Mouse (Mus musculus) forebrain, postnatal 0 days (tissue): ENCODE results near the gene Xpnpep3. TPM values are rescaled to one million over a fixed set of nuclear protein-coding genes. Genes with fewer than 3 reads are reported as not detected.

Experiments
- ATAC-seq: fragments of 200-750 bp; cut with Nextera tagmentation; 2 replicates; pipeline ENCODE4 v1.8.0; 2017; ENCODE audit warnings: mild to moderate bottlenecking, moderate library complexity
- DNase-seq: peaks from one replicate; pipeline ENCODE4 v3.0.0-alpha.2; 2015
- H3K27ac ChIP-seq: fragments of 300-500 bp; sonication (generic); 2 replicates; pipeline ENCODE4 v1.5.1; 2014; ENCODE audit warnings: low read depth, mild to moderate bottlenecking, antibody characterized with exemption, low read length, moderate library complexity, mixed read lengths
- H3K27me3 ChIP-seq: fragments of 300-500 bp; sonication (generic); 2 replicates; pipeline ENCODE4 v1.6.1; 2014; ENCODE audit warnings: mild to moderate bottlenecking, low read length, mixed read lengths; ENCODE audit not compliant: insufficient read depth
- H3K36me3 ChIP-seq: fragments of 300-500 bp; sonication (generic); 2 replicates; pipeline ENCODE4 v1.6.1; 2014; ENCODE audit warnings: mild to moderate bottlenecking, moderate library complexity; ENCODE audit not compliant: insufficient read depth
- H3K4me1 ChIP-seq: fragments of 300-500 bp; sonication (generic); 2 replicates; pipeline ENCODE4 v1.6.1; 2014; ENCODE audit warnings: antibody characterized with exemption; ENCODE audit not compliant: insufficient read depth
- H3K4me2 ChIP-seq: fragments of 300-500 bp; sonication (generic); 2 replicates; pipeline ENCODE4 v1.6.1; 2014; ENCODE audit warnings: low read depth, mild to moderate bottlenecking, moderate library complexity
- H3K4me3 ChIP-seq: fragments of 300-500 bp; sonication (generic); 2 replicates; pipeline ENCODE4 v1.5.1; 2014; ENCODE audit warnings: low read depth, low read length, mixed read lengths
- H3K9ac ChIP-seq: fragments of 300-500 bp; sonication (generic); 2 replicates; pipeline ENCODE4 v1.6.1; 2014; ENCODE audit warnings: mild to moderate bottlenecking
- H3K9me3 ChIP-seq: fragments of 300-500 bp; sonication (generic); 2 replicates; pipeline ENCODE4 v1.6.1; 2016; ENCODE audit warnings: low read length
- CTCF ChIP-seq: sonication (generic); IDR thresholded peaks from 2 replicates; pipeline ENCODE4 v1.5.1; 2016; ENCODE audit warnings: antibody characterized with exemption, control low read depth, low read depth
- WGBS: fragments of 180-500 bp; shearing (Covaris S2); extraction: QIAGEN DNeasy Blood & Tissue Kit; methylation state at CpG from one replicate; pipeline ENCODE4 v1.1.7; 2014; 5-methylcytosine and 5-hydroxymethylcytosine counted together
- polyA plus RNA-seq: library from polyadenylated mRNA; unstranded; fragments of >200 nt; fragmentation: Nextera tagmentation; extraction: Ambion mirVana; gene quantifications from 2 replicates; pipeline ENCODE4 v1.2.1, GENCODE M21; 2015
- total RNA-seq: library from RNA; depleted of rRNA; stranded (reverse); fragments of >200 nt; gene quantifications from 2 replicates; pipeline ENCODE4 v1.2.3, GENCODE M21; 2014

Xpnpep3 gene
- total and polyA plus RNA-seq, 2 experiments from 2014 or later, result 7.4 to 8.5 TPM

- WGBS, result 44% methylated on average over 7 of the region's 7 CpGs
- H3K36me3 ChIP-seq, result no peaks in the 10 kb centered on the region; the same call in 1 of the 2 replicates
Measured at GRCm38 (mm10) chr15:81422156-81422681, 22.3 kb downstream of the Xpnpep3 start.

GRCm38 (mm10) chr15:81425311-81425710 is 25.4 kb downstream of the Xpnpep3 start:
- Histone ChIP-seq H3K36me3 (no peaks in the 10 kb centered on the region; the same call in 1 of the 2 replicates), H3K27me3 (no peaks in the 10 kb centered on the region)
- WGBS, result 84% methylated on average over 3 of the region's 3 CpGs

More at GRCm38 (mm10) chr15:81422156-81422681, 22.3 kb downstream of the Xpnpep3 start:
- DNase-seq (no peak), ATAC-seq (no peak)
- H3K4me1 ChIP-seq, result no peaks in the 10 kb centered on the region
- no peak for TF ChIP-seq CTCF
- no peaks in the 10 kb centered on the region for H3K27me3 ChIP-seq
- no peak overlapping the region for H3K4me2 ChIP-seq
- peak overlapping the region; percentile 21; the same call in 1 of the 2 replicates for H3K27ac ChIP-seq
- H3K4me3 ChIP-seq, result no peak overlapping the region
- H3K9me3 ChIP-seq, result no peaks in the 10 kb centered on the region
- no peak overlapping the region for H3K9ac ChIP-seq

GRCm38 (mm10) chr15:81427947-81428346 is 28.0 kb downstream of the Xpnpep3 start:
- H3K4me2 ChIP-seq, result no peak overlapping the region
- no peak overlapping the region for H3K27ac ChIP-seq
- TF ChIP-seq CTCF, result no peak
- H3K4me3 ChIP-seq, result no peak overlapping the region
- DNase-seq (no peak), ATAC-seq (no peak)
- no peaks in the 10 kb centered on the region for H3K27me3 ChIP-seq
- H3K9ac ChIP-seq, result no peak overlapping the region
- H3K4me1 ChIP-seq, result no peaks in the 10 kb centered on the region
- WGBS, result 88% methylated on average over 2 of the region's 2 CpGs
- no peaks in the 10 kb centered on the region for H3K9me3 ChIP-seq
- H3K36me3 ChIP-seq, result peaks cover 10% of the 10 kb centered on the region; the same call in 1 of the 2 replicates

More at GRCm38 (mm10) chr15:81425311-81425710, 25.4 kb downstream of the Xpnpep3 start:
- H3K27ac ChIP-seq, result no peak overlapping the region
- H3K4me1 ChIP-seq, result no peaks in the 10 kb centered on the region
- DNase-seq, result no peak
- H3K9ac ChIP-seq, result no peak overlapping the region
- H3K4me2 ChIP-seq, result no peak overlapping the region
- TF ChIP-seq CTCF, result no peak
- H3K9me3 ChIP-seq, result no peaks in the 10 kb centered on the region
- H3K4me3 ChIP-seq, result no peak overlapping the region
- ATAC-seq, result no peak

- Histone ChIP-seq H3K9ac (no peak overlapping the region), H3K4me3 (no peak overlapping the region), H3K9me3 (no peaks in the 10 kb centered on the region), H3K27me3 (no peaks in the 10 kb centered on the region), H3K4me2 (no peak overlapping the region), H3K36me3 (peaks cover 10% of the 10 kb centered on the region; the same call in 1 of the 2 replicates), H3K4me1 (no peaks in the 10 kb centered on the region), H3K27ac (no peak overlapping the region)
- WGBS, result 88% methylated on average over 1 of the region's 1 CpGs
- ATAC-seq (no peak), DNase-seq (no peak)
- TF ChIP-seq CTCF, result no peak
Measured at GRCm38 (mm10) chr15:81431195-81431594, 31.3 kb downstream of the Xpnpep3 start.

- ATAC-seq (no peak), DNase-seq (no peak)
- Histone ChIP-seq H3K4me1 (no peaks in the 10 kb centered on the region), H3K4me3 (no peak overlapping the region), H3K36me3 (peaks cover 9% of the 10 kb centered on the region; the same call in 1 of the 2 replicates), H3K4me2 (no peak overlapping the region), H3K9me3 (no peaks in the 10 kb centered on the region), H3K9ac (no peak overlapping the region), H3K27me3 (no peaks in the 10 kb centered on the region), H3K27ac (no peak overlapping the region)
- TF ChIP-seq CTCF, result no peak
- WGBS, result 97% methylated on average over 1 of the region's 1 CpGs
Measured at GRCm38 (mm10) chr15:81438345-81438744, 38.4 kb downstream of the Xpnpep3 start.

GRCm38 (mm10) chr15:81439236-81439635 is 39.3 kb downstream of the Xpnpep3 start:
- no peaks in the 10 kb centered on the region for H3K9me3 ChIP-seq
- no peak overlapping the region for H3K4me2 ChIP-seq
- no peaks in the 10 kb centered on the region for H3K4me1 ChIP-seq
- no peaks in the 10 kb centered on the region for H3K27me3 ChIP-seq
- no peak overlapping the region for H3K27ac ChIP-seq
- peaks cover 9% of the 10 kb centered on the region; the same call in 1 of the 2 replicates for H3K36me3 ChIP-seq
- no peak for TF ChIP-seq CTCF
- no peak overlapping the region for H3K9ac ChIP-seq
- no peak overlapping the region for H3K4me3 ChIP-seq
- ATAC-seq, result no peak
- DNase-seq, result no peak

GRCm38 (mm10) chr15:81448463-81448862 is 48.5 kb downstream of the Xpnpep3 start:
- Histone ChIP-seq H3K4me2 (no peak overlapping the region), H3K9ac (no peak overlapping the region), H3K36me3 (peaks cover 29% of the 10 kb centered on the region), H3K27me3 (no peaks in the 10 kb centered on the region), H3K9me3 (no peaks in the 10 kb centered on the region), H3K4me1 (no peaks in the 10 kb centered on the region), H3K4me3 (no peak overlapping the region), H3K27ac (peak overlapping the region; percentile 35; the same call in 1 of the 2 replicates)
- TF ChIP-seq CTCF, result peak; percentile 89
- DNase-seq, result peak; percentile 88
- WGBS, result 44% methylated on average over 3 of the region's 3 CpGs
- peak; percentile 85 for ATAC-seq
